Mouse (Mus musculus) CH12.LX (cell line): ENCODE results near the gene Baiap2l2. TPM values are rescaled to one million over a fixed set of nuclear protein-coding genes. Genes with fewer than 3 reads are reported as not detected.

Experiments used
- DNase-seq: peaks from one replicate; pipeline ENCODE4 v3.0.0-alpha.2; 2013; ENCODE audit errors: extremely low read depth
- H3K27ac ChIP-seq: 2 replicates; pipeline ENCODE4 v1.5.1; 2012; ENCODE audit warnings: low read depth, mild to moderate bottlenecking, control low read depth, moderate library complexity; ENCODE audit not compliant: insufficient read depth
- H3K27me3 ChIP-seq: replicated peaks from 2 replicates; pipeline ENCODE3; 2012; ENCODE audit warnings: inconsistent platforms
- H3K36me3 ChIP-seq, 2 experiments: replicated peaks in 1 of 2; 2 replicates each; pipeline versions ENCODE3 to v1.6.1; 2012; ENCODE audit warnings: inconsistent platforms in 1 of 2, low read length in 1 of 2, mild to moderate bottlenecking in 1 of 2, mixed read lengths in 1 of 2, moderate library complexity in 1 of 2; ENCODE audit not compliant: control insufficient read depth in 1 of 2, insufficient read depth in 1 of 2
- H3K4me1 ChIP-seq, 2 experiments: 2 replicates each; pipeline ENCODE4 v1.6.1; 2012; ENCODE audit warnings: inconsistent platforms in 1 of 2, moderate library complexity in 1 of 2; ENCODE audit not compliant: insufficient read depth in 2 of 2, control insufficient read depth in 1 of 2
- H3K4me2 ChIP-seq: 2 replicates; pipeline ENCODE4 v1.6.1; 2012; ENCODE audit warnings: low read depth, mild to moderate bottlenecking, control low read depth; ENCODE audit not compliant: poor library complexity, insufficient read depth, severe bottlenecking
- H3K4me3 ChIP-seq, 3 experiments: fragments of 150-350 bp in 1 of 3; sonication (generic) in 1 of 3; replicated peaks in 1 of 3; 2 replicates each; pipeline versions ENCODE3 to v1.5.1; 2011 to 2012; ENCODE audit warnings: low read depth in 2 of 3, low read length in 2 of 3, mild to moderate bottlenecking in 2 of 3, moderate library complexity in 2 of 3, control low read depth in 1 of 3, improper control_type of control experiment in 1 of 3, inconsistent platforms in 1 of 3, mixed read lengths in 1 of 3; ENCODE audit not compliant: poor library complexity in 1 of 3
- H3K79me2 ChIP-seq: replicated peaks from 2 replicates; pipeline ENCODE4 v1.6.1; 2012; ENCODE audit warnings: mild to moderate bottlenecking, moderate library complexity; ENCODE audit not compliant: control insufficient read depth, poor library complexity, insufficient read depth, severe bottlenecking; ENCODE audit errors: extremely low read depth
- H3K9ac ChIP-seq: 2 replicates; pipeline ENCODE4 v1.6.1; 2012; ENCODE audit warnings: low read depth, mild to moderate bottlenecking, control low read depth, moderate library complexity; ENCODE audit not compliant: insufficient read depth
- H3K9me3 ChIP-seq: replicated peaks from 2 replicates; pipeline ENCODE3; 2012; ENCODE audit warnings: low read length, inconsistent platforms, mixed read lengths
- BHLHE40 ChIP-seq: IDR thresholded peaks from 2 replicates; pipeline ENCODE4 v1.6.1; 2011; ENCODE audit warnings: mild to moderate bottlenecking, low read depth, low read length, improper control_type of control experiment
- CHD1 ChIP-seq: IDR thresholded peaks from 2 replicates; pipeline ENCODE4 v1.6.1; 2012; ENCODE audit warnings: low read depth, low read length, improper control_type of control experiment, inconsistent platforms
- CHD2 ChIP-seq: IDR thresholded peaks from 2 replicates; pipeline ENCODE4 v1.6.1; 2011; ENCODE audit warnings: low read length, improper control_type of control experiment
- E2F4 ChIP-seq: IDR thresholded peaks from 2 replicates; pipeline ENCODE4 v1.6.1; 2011; ENCODE audit warnings: low read depth, low read length, improper control_type of control experiment; ENCODE audit not compliant: insufficient replicate concordance
- ELF1 ChIP-seq: IDR thresholded peaks from 2 replicates; pipeline ENCODE4 v1.6.1; 2014; ENCODE audit warnings: low read depth, mild to moderate bottlenecking, inconsistent platforms, low read length, improper control_type of control experiment
- GABPA ChIP-seq: IDR thresholded peaks from 2 replicates; pipeline ENCODE4 v1.6.1; 2012; ENCODE audit warnings: low read depth, low read length, improper control_type of control experiment, inconsistent platforms; ENCODE audit not compliant: insufficient replicate concordance
- HCFC1 ChIP-seq: IDR thresholded peaks from 2 replicates; pipeline ENCODE4 v1.6.1; 2012; ENCODE audit warnings: low read depth, mild to moderate bottlenecking, inconsistent platforms, low read length, improper control_type of control experiment
- IRF4 ChIP-seq: IDR thresholded peaks from 2 replicates; pipeline ENCODE4 v1.6.1; 2014; ENCODE audit warnings: low read depth, mild to moderate bottlenecking, inconsistent platforms, low read length, improper control_type of control experiment
- JUN ChIP-seq: IDR thresholded peaks from 2 replicates; pipeline ENCODE4 v1.6.1; 2011; ENCODE audit warnings: low read depth, mild to moderate bottlenecking, low read length, improper control_type of control experiment, moderate library complexity; ENCODE audit not compliant: insufficient read depth
- KAT2A ChIP-seq: IDR thresholded peaks from 2 replicates; pipeline ENCODE4 v1.6.1; 2012; ENCODE audit warnings: low read length, improper control_type of control experiment, inconsistent platforms; ENCODE audit not compliant: insufficient replicate concordance
- MAX ChIP-seq: IDR thresholded peaks from 2 replicates; pipeline ENCODE4 v1.6.1; 2011; ENCODE audit warnings: low read length, improper control_type of control experiment
- MEF2A ChIP-seq: IDR thresholded peaks from 2 replicates; pipeline ENCODE4 v1.6.1; 2014; ENCODE audit warnings: low read depth, mild to moderate bottlenecking, inconsistent platforms, low read length, improper control_type of control experiment, borderline replicate concordance
- MXI1 ChIP-seq: IDR thresholded peaks from 2 replicates; pipeline ENCODE4 v1.6.1; 2011; ENCODE audit warnings: mild to moderate bottlenecking, low read depth, low read length, improper control_type of control experiment
- MYC ChIP-seq: IDR thresholded peaks from 2 replicates; pipeline ENCODE4 v1.6.1; 2011; ENCODE audit warnings: low read depth, mild to moderate bottlenecking, improper control_type of control experiment, low read length
- POLR2AphosphoS2 ChIP-seq: IDR thresholded peaks from 2 replicates; pipeline ENCODE4 v1.6.1; 2011; ENCODE audit warnings: low read depth, low read length, improper control_type of control experiment
- RAD21 ChIP-seq: IDR thresholded peaks from 2 replicates; pipeline ENCODE4 v1.6.1; 2011; ENCODE audit warnings: low read depth, mild to moderate bottlenecking, low read length, improper control_type of control experiment, moderate library complexity
- RCOR1 ChIP-seq: conservative IDR thresholded peaks from 2 replicates; pipeline ENCODE4 v1.6.1; 2012; ENCODE audit warnings: low read depth, mild to moderate bottlenecking, inconsistent platforms, low read length, improper control_type of control experiment
- TCF12 ChIP-seq: IDR thresholded peaks from 2 replicates; pipeline ENCODE4 v1.6.1; 2014; ENCODE audit warnings: low read depth, mild to moderate bottlenecking, inconsistent platforms, low read length, improper control_type of control experiment
- UBTF ChIP-seq: IDR thresholded peaks from 2 replicates; pipeline ENCODE4 v1.6.1; 2012; ENCODE audit warnings: low read depth, mild to moderate bottlenecking, inconsistent platforms, low read length, improper control_type of control experiment, moderate library complexity
- USF2 ChIP-seq: conservative IDR thresholded peaks from 2 replicates; pipeline ENCODE4 v1.6.1; 2011; ENCODE audit warnings: low read depth, low read length, improper control_type of control experiment
- ZC3H11A ChIP-seq: IDR thresholded peaks from 2 replicates; pipeline ENCODE4 v1.6.1; 2012; ENCODE audit warnings: low read depth, mild to moderate bottlenecking, inconsistent platforms, low read length, improper control_type of control experiment
- ZMIZ1 ChIP-seq: IDR thresholded peaks from 2 replicates; pipeline ENCODE4 v1.6.1; 2012; ENCODE audit warnings: low read depth, mild to moderate bottlenecking, inconsistent platforms, low read length, improper control_type of control experiment
- ZNF384 ChIP-seq: IDR thresholded peaks from 2 replicates; pipeline ENCODE4 v1.6.1; 2012; ENCODE audit warnings: low read depth, low read length, improper control_type of control experiment, inconsistent platforms
- dilution Hi-C: fragments of 300-500 bp; cut with MboI; formaldehyde crosslinking; loops from 2 replicates; pipeline ENCODE4 v1.14.3; 2020; ENCODE audit warnings: low sequenced_read_pairs; ENCODE audit not compliant: extremely low pct_unique_long_range_greater_than_20kb, extremely low pct_ligation_motif_present
- in situ Hi-C: fragments of 300-500 bp; cut with MboI; formaldehyde crosslinking; loops from 3 replicates; pipeline ENCODE4 v1.14.3; 2019; ENCODE audit warnings: low sequenced_read_pairs, low pct_ligation_motif_present, low pct_unique_long_range_greater_than_20kb, mixed read lengths
- polyA plus RNA-seq: library from polyadenylated mRNA; unstranded; fragments of >175 nt; gene quantifications from 2 replicates; pipeline ENCODE4 v1.2.1, GENCODE M21; 2012; ENCODE audit warnings: low read depth; ENCODE audit not compliant: insufficient read length
- total RNA-seq, 2 experiments: library from RNA; depleted of rRNA; stranded (reverse); fragments of 300-350 nt in 1 of 2; fragments of >200 nt in 1 of 2; gene quantifications; 2 replicates each; pipeline ENCODE4 v1.2.3; 2012 to 2014

Gene Baiap2l2
- total and polyA plus RNA-seq, 3 experiments, result 0.84 to 1.5 TPM; not detected in 1

DNA sequence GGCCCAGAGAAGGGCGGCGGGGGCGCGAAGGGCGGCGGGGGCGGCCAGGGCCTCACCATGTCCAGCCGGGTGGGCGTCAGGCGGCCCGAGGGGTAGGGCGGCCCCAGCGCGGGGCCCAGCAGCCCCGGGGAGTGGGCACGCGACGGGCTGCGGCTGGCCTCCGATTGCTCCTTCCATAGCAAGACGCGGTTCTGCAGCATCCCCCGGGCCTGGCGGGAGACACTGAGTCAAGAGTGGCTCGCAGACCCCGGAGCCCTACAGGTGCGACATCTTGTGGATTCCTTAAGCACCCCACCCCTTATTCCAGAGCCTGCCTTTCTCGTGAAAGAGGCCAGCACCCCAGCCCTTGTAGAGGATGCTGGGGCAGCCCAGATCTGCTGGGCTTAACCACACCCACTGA lies 23.6 kb downstream of the Baiap2l2 start:
- no peak for DNase-seq
- Histone ChIP-seq H3K4me1 (peaks cover 5 to 6% of the 10 kb centered on the region in 2 experiments; a peak in 3 of 4 replicates), H3K4me3 (no peak overlapping the region), H3K4me2 (no peak overlapping the region), H3K9ac (no peak overlapping the region), H3K27ac (no peak overlapping the region), H3K9me3 (peaks cover 24% of the 10 kb centered on the region), H3K27me3 (peaks cover 5% of the 10 kb centered on the region), H3K36me3 (no peaks in the 10 kb centered on the region), H3K79me2 (no peaks in the 10 kb centered on the region)
- TF ChIP-seq MEF2A (no peak), ZNF384 (no peak), ZC3H11A (no peak), CHD1 (no peak), KAT2A (no peak), HCFC1 (no peak), CHD2 (no peak), ELF1 (no peak), USF2 (no peak), UBTF (no peak), MXI1 (no peak), POLR2AphosphoS2 (no peak), IRF4 (no peak), RCOR1 (no peak), MAX (no peak)
- in situ Hi-C loops (no loop called here), dilution Hi-C loops (no loop called here)

DNA sequence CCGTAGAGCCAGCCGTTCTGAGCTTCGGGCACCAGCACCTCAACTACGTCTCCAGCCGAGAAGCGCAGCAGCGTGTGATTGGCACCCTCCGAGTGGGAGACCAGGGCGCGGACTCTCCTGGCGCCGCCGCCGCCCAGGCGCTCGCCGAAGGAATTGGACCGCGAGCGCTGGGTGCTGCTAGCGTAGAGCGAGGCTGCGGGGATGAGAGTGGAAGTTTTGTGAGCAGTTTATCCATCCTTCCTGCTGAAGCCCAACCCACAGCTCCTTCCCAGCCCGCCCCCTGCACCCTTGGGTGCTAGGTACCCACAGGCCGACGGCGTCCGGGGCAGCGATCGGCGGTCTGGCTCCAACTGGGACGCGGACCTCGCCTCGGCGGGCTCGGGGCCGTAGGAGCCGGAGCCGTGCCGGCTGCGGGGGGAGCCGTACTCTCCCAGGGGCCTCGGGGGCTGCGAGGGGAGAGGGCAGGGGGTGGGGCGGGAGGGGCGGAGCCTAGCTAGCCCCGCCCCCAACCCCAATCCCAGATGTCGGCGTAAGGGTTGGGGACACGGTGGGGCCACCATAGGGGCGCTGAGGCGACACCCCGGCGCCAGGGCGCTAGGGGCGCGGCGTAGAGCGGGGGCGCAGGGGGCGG lies 24.1 kb downstream of the Baiap2l2 start:
- peaks cover 5 to 6% of the 10 kb centered on the region in 2 experiments; a peak in 3 of 4 replicates for H3K4me1 ChIP-seq
- no peaks in the 10 kb centered on the region for H3K36me3 ChIP-seq
- no peak overlapping the region for H3K27ac ChIP-seq
- H3K9ac ChIP-seq, result no peak overlapping the region
- H3K4me2 ChIP-seq, result no peak overlapping the region
- TF ChIP-seq JUN, result no peak
- no peak for TF ChIP-seq RAD21
- no peak for TF ChIP-seq BHLHE40
- no peak for TF ChIP-seq RCOR1
- no peak for TF ChIP-seq USF2
- no peak for TF ChIP-seq CHD1
- TF ChIP-seq MXI1, result no peak
- TF ChIP-seq MYC, result no peak
- no peak for TF ChIP-seq HCFC1
- no peak for TF ChIP-seq KAT2A
- no peak for TF ChIP-seq ZC3H11A
- no peak for TF ChIP-seq MEF2A
- TF ChIP-seq E2F4, result no peak
- TF ChIP-seq ZMIZ1, result no peak
- TF ChIP-seq UBTF, result no peak
- no peak for TF ChIP-seq ELF1
- no peak for TF ChIP-seq GABPA
- TF ChIP-seq TCF12, result no peak
- H3K79me2 ChIP-seq, result no peaks in the 10 kb centered on the region
- no peak overlapping the region for H3K4me3 ChIP-seq
- peaks cover 24% of the 10 kb centered on the region for H3K9me3 ChIP-seq
- in situ Hi-C loops, result no loop called here
- dilution Hi-C loops, result no loop called here
- H3K27me3 ChIP-seq, result peaks cover 5% of the 10 kb centered on the region
- DNase-seq, result no peak
